Mouse (Mus musculus): ENCODE results near the gene Zfp764.

GRCm38 (mm10) chr7:127421388-127422191, 15.0 kb upstream of the Zfp764 start, which contains the start of gene Zfp688:
- TF ChIP-seq EP300 (IDR thresholded peaks at IDR 0.05): no peak
- peak; percentile 51 for TF ChIP-seq CTCF (IDR thresholded peaks at IDR 0.05)

Measured in lung, postnatal 0 days (tissue).